Mouse (Mus musculus): ENCODE data around the gene Heca. TPM values are rescaled to one million over a fixed set of nuclear protein-coding genes. Genes with fewer than 3 reads are reported as not detected.
A peak's percentile ranks its signal among the peaks of the same experiment; 100 is the strongest.

Gene Heca
- polyA plus RNA-seq, 1 experiment: 0.67 TPM

DNA sequence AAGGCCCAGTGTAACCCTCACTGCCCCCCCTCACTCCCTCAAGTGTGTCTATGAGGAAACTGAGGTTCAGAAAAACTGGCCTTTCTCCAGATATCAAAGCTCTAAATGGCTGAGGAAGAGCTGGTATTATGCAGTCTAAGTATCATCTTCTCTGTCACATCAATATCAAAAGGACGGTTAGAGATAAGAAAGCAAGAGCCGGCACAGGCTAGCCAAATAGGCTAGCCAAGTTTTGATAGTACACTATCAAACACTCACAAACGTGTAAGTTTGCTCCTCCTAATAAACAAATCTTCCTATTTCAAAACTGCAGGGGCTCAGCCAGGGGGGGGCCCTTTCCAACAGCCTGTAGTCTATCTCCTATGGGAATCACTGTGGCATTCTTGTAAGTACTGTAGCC, 1.8 kb downstream of the Heca start:
- TF ChIP-seq TAL1 (IDR thresholded peaks at IDR 0.05; ENCODE audit: low read length) (no peak), GATA1 (IDR thresholded peaks at IDR 0.05; ENCODE audit: low read length) (no peak; the same call in 1 of the 2 replicates)
- peaks cover 17% of the 10 kb centered on the region for H3K36me3 ChIP-seq (ENCODE audit: control insufficient read depth)
- H3K27me3 ChIP-seq (ENCODE audit: control insufficient read depth): no peaks in the 10 kb centered on the region
- H3K4me1 ChIP-seq (ENCODE audit: control insufficient read depth): peaks cover 24% of the 10 kb centered on the region
- no peaks in the 10 kb centered on the region for H3K9me3 ChIP-seq (ENCODE audit: control insufficient read depth, low read length)
- peak overlapping the region; percentile 86 for H3K4me3 ChIP-seq (replicated peaks)

DNA sequence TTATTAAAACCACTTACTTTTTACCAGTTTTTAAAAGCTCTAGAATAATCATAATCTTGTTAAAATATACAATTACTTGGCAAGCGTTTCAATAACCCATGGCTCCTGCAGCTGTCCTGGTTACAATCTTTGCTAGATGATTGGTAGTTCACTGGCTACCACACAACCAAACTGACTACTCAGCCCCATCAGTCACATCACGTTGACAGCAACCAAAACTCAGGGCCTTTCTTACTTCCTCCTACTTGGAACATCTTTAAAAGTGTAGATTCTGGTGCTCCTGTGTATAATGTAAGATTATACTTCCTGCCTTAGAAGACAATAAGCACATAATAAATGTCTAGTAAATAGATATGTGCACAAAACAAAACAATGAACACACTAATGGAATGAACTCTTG, 14.2 kb downstream of the Heca start:
- Histone ChIP-seq H3K4me1 (ENCODE audit: control insufficient read depth) (peaks cover 5% of the 10 kb centered on the region; the same call in 1 of the 2 replicates), H3K27me3 (ENCODE audit: control insufficient read depth) (no peaks in the 10 kb centered on the region), H3K4me3 (replicated peaks) (no peak overlapping the region), H3K36me3 (ENCODE audit: control insufficient read depth) (no peaks in the 10 kb centered on the region), H3K9me3 (ENCODE audit: control insufficient read depth, low read length) (no peaks in the 10 kb centered on the region)
- TF ChIP-seq GATA1 (IDR thresholded peaks at IDR 0.05; ENCODE audit: low read length) (no peak), TAL1 (IDR thresholded peaks at IDR 0.05; ENCODE audit: low read length) (no peak)

DNA sequence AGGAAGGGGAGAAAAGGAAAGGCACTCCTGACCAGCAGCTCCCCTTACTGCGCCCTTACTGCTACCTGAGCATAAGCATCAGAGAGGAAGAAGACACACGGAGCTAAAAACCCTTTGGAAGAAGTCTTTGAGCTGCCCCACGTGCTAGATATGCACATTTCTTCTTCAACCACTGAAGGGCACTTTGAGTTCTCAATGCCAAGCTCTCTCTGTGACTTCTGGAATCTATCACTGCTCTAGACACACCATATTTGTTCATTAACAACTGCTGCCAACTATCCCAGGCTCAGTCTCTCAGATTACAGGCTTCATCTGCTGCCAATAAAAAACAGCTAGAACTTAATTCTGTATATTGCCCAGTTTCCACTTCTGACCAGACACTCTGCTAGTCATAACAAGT, 15.7 kb downstream of the Heca start:
- Histone ChIP-seq H3K27me3 (ENCODE audit: control insufficient read depth) (no peaks in the 10 kb centered on the region), H3K4me1 (ENCODE audit: control insufficient read depth) (peaks cover 5% of the 10 kb centered on the region; the same call in 1 of the 2 replicates), H3K9me3 (ENCODE audit: control insufficient read depth, low read length) (no peaks in the 10 kb centered on the region), H3K4me3 (replicated peaks) (no peak overlapping the region), H3K36me3 (ENCODE audit: control insufficient read depth) (no peaks in the 10 kb centered on the region)
- TF ChIP-seq GATA1 (IDR thresholded peaks at IDR 0.05; ENCODE audit: low read length) (no peak), TAL1 (IDR thresholded peaks at IDR 0.05; ENCODE audit: low read length) (no peak)

DNA sequence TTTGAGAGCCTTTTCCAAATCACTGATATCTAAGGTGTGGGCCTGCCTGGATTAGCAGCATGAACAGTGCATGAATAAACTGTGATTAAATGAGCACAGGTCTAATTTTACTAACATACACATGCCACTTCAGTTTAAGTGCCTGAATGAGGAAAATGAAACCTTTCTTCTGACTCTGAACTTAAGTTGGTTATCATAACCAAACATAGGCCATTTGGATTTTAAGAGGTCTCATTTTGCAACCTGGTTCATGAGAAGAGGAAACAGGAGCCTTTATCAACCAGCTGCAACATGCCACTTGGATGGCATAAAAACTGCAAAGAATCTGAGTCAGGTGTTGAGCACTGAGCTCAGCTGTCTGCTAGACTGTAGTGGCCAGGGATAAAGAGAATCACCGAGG, 16.7 kb downstream of the Heca start:
- Histone ChIP-seq H3K27me3 (ENCODE audit: control insufficient read depth) (no peaks in the 10 kb centered on the region), H3K4me3 (replicated peaks) (no peak overlapping the region), H3K9me3 (ENCODE audit: control insufficient read depth, low read length) (no peaks in the 10 kb centered on the region), H3K36me3 (ENCODE audit: control insufficient read depth) (no peaks in the 10 kb centered on the region), H3K4me1 (ENCODE audit: control insufficient read depth) (peaks cover 5% of the 10 kb centered on the region; the same call in 1 of the 2 replicates)
- TF ChIP-seq GATA1 (IDR thresholded peaks at IDR 0.05; ENCODE audit: low read length) (no peak), TAL1 (IDR thresholded peaks at IDR 0.05; ENCODE audit: low read length) (no peak)

DNA sequence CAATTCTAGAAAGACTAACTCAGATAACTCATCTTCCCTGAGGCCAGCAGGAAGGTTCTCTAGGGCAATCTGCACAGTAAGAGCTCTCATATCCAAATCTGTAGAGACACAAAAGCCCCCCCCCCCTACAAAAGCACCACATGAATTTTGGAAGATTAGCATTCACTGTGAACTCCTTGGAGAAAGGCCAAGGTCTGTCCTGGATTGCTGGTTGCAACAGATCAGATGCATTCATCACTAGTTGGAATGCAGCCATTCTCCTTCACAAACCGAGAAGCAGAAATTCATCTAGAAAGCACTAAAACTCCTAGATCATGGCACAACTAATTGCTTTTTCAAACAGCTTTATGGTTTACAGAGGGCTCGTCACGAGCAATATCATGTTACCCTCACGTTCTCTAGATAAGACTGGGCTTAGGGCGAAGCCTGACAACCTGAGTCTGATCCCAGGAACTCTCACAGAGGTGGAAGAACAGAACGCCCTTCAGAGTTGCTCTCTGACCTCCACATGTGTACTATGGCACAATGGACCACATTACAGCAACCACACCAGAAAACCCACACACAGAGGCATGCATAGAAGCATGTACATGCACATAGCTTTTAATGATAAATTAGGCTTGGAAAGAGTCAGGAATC, 17.3 kb downstream of the Heca start:
- Histone ChIP-seq H3K27me3 (ENCODE audit: control insufficient read depth) (no peaks in the 10 kb centered on the region), H3K9me3 (ENCODE audit: control insufficient read depth, low read length) (no peaks in the 10 kb centered on the region), H3K4me3 (replicated peaks) (no peak overlapping the region), H3K36me3 (ENCODE audit: control insufficient read depth) (no peaks in the 10 kb centered on the region), H3K4me1 (ENCODE audit: control insufficient read depth) (peaks cover 5% of the 10 kb centered on the region; the same call in 1 of the 2 replicates)
- TF ChIP-seq GATA1 (IDR thresholded peaks at IDR 0.05; ENCODE audit: low read length) (no peak), TAL1 (IDR thresholded peaks at IDR 0.05; ENCODE audit: low read length) (no peak)

DNA sequence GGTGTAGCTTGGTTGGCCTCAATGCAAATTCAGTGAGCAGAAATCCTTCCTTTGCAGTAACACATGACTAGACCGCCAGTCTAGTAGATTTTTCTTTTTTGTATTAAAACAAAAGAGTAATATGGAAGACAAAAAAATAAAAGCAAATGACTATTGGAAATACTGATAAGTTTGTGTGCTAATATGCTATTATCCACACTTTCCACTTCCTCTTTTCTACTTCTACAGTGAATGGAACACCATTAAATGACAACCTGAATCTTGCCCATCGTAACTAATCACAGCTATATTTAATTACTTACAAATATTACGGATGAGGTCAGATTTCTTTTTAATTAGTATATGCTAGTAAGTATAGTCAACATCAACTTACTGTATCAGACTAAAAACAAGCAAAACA, 22.7 kb downstream of the Heca start:
- Histone ChIP-seq H3K36me3 (ENCODE audit: control insufficient read depth) (no peaks in the 10 kb centered on the region), H3K4me1 (ENCODE audit: control insufficient read depth) (peaks cover 9% of the 10 kb centered on the region), H3K4me3 (replicated peaks) (no peak overlapping the region), H3K9me3 (ENCODE audit: control insufficient read depth, low read length) (no peaks in the 10 kb centered on the region), H3K27me3 (ENCODE audit: control insufficient read depth) (no peaks in the 10 kb centered on the region)
- no peak for TF ChIP-seq GATA1 (IDR thresholded peaks at IDR 0.05; ENCODE audit: low read length)
- no peak for TF ChIP-seq TAL1 (IDR thresholded peaks at IDR 0.05; ENCODE audit: low read length)

GRCm38 (mm10) chr10:17924166-17924565, 23.7 kb downstream of the Heca start:
- Histone ChIP-seq H3K4me1 (ENCODE audit: control insufficient read depth) (peaks cover 12% of the 10 kb centered on the region), H3K4me3 (replicated peaks) (no peak overlapping the region), H3K9me3 (ENCODE audit: control insufficient read depth, low read length) (no peaks in the 10 kb centered on the region), H3K36me3 (ENCODE audit: control insufficient read depth) (no peaks in the 10 kb centered on the region), H3K27me3 (ENCODE audit: control insufficient read depth) (no peaks in the 10 kb centered on the region)
- TF ChIP-seq GATA1 (IDR thresholded peaks at IDR 0.05; ENCODE audit: low read length): no peak

GRCm38 (mm10) chr10:17921381-17921780, 26.5 kb downstream of the Heca start:
- TF ChIP-seq TAL1 (IDR thresholded peaks at IDR 0.05; ENCODE audit: low read length) (no peak), GATA1 (IDR thresholded peaks at IDR 0.05; ENCODE audit: low read length) (no peak)
- no peaks in the 10 kb centered on the region for H3K36me3 ChIP-seq (ENCODE audit: control insufficient read depth)

GRCm38 (mm10) chr10:17919971-17920370, 27.9 kb downstream of the Heca start:
- Histone ChIP-seq H3K36me3 (ENCODE audit: control insufficient read depth) (peaks cover 10% of the 10 kb centered on the region), H3K9me3 (ENCODE audit: control insufficient read depth, low read length) (no peaks in the 10 kb centered on the region), H3K27me3 (ENCODE audit: control insufficient read depth) (no peaks in the 10 kb centered on the region), H3K4me1 (ENCODE audit: control insufficient read depth) (peaks cover 13% of the 10 kb centered on the region), H3K4me3 (replicated peaks) (no peak overlapping the region)
- TF ChIP-seq TAL1 (IDR thresholded peaks at IDR 0.05; ENCODE audit: low read length) (no peak), GATA1 (IDR thresholded peaks at IDR 0.05; ENCODE audit: low read length) (no peak)

More at GRCm38 (mm10) chr10:17921381-17921780, 26.5 kb downstream of the Heca start:
- Histone ChIP-seq H3K9me3 (ENCODE audit: control insufficient read depth, low read length) (no peaks in the 10 kb centered on the region), H3K4me1 (ENCODE audit: control insufficient read depth) (peaks cover 13% of the 10 kb centered on the region), H3K27me3 (ENCODE audit: control insufficient read depth) (no peaks in the 10 kb centered on the region), H3K4me3 (replicated peaks) (no peak overlapping the region)

- no peak for TF ChIP-seq GATA1 (IDR thresholded peaks at IDR 0.05; ENCODE audit: low read length)
- Histone ChIP-seq H3K9me3 (ENCODE audit: control insufficient read depth, low read length) (no peaks in the 10 kb centered on the region), H3K27me3 (ENCODE audit: control insufficient read depth) (no peaks in the 10 kb centered on the region), H3K4me3 (replicated peaks) (no peak overlapping the region), H3K36me3 (ENCODE audit: control insufficient read depth) (peaks cover 18% of the 10 kb centered on the region), H3K4me1 (ENCODE audit: control insufficient read depth) (peaks cover 13% of the 10 kb centered on the region)
Observed at GRCm38 (mm10) chr10:17919032-17919431, 28.8 kb downstream of the Heca start.

Data from erythroblast, embryonic 14.5 days (primary cell).